Mouse (Mus musculus) cerebellum, postnatal 36 days (tissue): ENCODE data around the gene Xrcc1.
A peak's percentile ranks its signal among the peaks of the same experiment; 100 is the strongest.

Source experiments
- DNase-seq, 2 experiments: peaks; one replicate each; pipeline ENCODE4 v3.0.0; 2021 to 2022; ENCODE audit warnings: mixed read lengths in 2 of 2

Gene Xrcc1

DNA sequence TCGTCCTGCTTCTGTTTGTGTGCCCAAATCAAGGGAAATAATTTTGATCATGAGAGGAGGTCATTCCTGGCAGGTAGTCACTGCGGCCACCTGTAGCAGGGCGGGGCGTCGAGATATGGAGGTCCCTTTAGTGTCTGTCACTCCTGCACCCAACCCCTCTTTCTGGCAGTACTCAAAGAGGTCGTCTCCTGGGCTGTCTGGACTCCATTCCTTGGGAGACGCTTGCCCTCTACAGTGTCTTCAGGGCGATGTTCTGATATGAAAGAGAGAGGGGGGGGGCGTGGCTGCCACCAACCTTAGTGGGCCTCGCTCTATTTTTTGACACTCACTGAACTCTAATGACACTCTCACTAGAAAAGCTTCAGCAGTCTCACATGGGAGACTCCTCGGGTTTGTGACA, 16.5 kb upstream of the Xrcc1 start:
- no peak for DNase-seq

DNA sequence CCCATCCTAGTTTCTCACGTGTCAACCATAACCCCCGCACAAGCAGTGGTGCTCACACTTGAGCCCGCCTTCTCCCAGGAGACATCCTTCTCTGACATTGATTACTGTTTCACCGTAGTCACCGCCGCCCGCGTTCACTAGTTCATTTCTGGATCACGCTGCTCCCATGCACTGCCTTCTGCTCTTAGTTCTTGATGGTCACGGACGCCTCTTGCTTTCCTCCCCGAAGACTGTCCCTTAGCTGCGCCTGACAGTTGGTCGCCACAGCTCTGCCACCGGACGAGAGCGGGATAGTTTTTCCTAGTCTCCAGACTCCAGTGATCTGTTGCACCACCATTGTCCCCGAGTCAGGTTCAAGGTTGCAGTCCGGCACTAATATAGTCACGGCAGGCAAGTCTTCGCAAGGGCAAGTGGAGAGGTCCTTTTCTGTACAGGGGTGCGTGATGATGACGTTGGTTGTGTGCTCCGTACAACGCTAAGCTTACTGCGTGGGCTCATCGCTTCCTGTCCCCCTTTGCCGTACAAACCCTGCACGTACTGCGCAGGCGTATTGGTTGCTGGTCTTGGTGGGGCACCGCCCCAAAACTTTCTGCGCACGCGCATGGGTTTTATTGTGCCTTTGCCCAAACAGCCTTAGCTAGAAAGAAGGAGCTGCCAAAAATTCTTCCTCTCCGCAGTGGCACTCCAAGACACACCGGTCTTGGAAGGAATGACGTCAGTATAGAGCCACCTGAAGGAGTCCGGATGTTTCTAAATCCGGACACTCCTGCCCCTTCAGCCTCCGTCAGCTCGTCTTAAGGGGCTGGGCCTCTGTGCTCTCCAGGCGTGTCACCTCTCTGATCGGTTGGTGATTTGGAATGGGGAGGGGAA, 15.8 kb upstream of the Xrcc1 start, which contains the start of gene Irgq:
Irgq (plus strand) TSS at position 628 of the 870 bp plus-strand sequence.
- DNase-seq = peak; percentile 99

DNA sequence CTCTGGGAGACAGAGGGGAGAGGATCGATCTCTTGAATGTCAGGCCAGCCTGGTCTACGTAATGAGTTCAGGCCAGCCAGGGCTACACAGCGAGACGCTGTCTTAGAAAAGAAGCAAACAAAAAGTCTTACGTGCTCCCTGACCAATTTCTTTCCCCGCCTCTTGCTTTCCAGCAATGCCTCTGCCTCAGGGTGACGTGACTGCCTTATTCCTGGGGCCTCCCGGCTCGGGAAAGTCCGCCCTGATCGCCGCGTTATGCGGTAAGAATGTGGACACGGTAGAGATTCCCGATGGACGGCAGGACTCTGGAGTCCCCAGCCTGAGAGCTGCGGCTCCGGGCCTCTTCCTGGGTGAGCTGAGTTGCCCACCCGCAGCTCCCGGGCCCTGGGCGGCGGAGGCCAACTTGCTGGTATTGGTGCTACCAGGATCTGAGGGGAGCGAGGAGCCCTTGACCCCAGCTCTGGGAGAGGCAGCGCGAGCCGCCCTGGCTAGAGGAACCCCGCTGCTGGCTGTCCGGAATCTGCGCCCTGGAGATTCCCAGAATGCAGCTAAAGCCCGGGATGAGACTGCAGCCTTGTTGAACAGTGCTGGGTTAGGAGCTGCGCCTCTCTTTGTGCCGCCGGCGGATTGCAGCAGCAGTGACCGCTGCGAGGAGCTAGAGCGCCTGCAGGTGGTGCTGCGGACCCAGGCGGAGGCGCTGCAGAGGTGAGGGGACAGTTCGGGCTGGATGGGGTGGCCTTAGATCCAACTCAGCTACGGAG, 14.7 kb upstream of the Xrcc1 start:
- DNase-seq = peak; percentile 76 to 83

DNA sequence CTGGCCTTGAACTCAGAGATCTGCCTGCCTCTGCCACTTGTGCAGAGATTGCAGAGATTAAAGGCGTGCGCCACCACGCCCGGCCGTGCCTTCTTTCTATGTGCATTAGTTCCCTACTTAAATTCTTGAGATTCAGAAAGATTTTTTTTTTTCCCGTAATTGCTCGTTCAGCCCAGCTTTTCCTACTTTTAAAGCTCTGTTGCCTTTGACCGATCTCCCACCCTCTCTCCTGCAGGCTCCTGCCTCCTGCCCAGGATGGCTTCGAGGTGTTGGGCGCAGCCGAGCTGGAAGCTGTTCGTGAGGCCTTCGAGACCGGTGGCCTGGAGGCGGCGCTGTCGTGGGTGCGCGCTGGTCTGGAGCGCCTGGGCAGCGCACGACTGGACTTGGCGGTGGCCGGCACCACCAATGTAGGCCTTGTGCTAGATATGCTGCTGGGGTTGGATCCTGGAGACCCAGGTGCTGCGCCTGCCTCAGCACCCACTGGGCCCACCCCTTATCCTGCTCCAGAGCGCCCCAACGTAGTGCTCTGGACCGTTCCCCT, 13.0 kb upstream of the Xrcc1 start:
- DNase-seq = no peak

DNA sequence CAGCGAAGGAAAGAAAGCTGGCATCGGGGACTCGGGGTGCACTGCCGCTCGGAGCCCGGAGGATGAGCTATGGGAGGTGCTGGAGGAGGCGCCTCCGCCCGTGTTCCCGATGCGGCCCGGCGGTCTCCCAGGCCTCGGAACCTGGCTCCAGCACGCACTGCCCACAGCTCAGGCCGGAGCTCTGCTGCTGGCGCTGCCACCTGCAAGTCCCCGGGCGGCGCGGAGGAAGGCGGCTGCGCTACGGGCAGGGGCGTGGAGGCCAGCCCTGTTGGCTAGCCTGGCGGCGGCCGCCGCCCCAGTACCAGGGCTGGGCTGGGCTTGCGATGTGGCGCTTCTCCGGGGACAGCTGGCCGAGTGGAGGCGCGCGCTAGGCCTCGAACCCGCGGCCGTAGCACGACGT, 12.3 kb upstream of the Xrcc1 start:
- DNase-seq = no peak

DNA sequence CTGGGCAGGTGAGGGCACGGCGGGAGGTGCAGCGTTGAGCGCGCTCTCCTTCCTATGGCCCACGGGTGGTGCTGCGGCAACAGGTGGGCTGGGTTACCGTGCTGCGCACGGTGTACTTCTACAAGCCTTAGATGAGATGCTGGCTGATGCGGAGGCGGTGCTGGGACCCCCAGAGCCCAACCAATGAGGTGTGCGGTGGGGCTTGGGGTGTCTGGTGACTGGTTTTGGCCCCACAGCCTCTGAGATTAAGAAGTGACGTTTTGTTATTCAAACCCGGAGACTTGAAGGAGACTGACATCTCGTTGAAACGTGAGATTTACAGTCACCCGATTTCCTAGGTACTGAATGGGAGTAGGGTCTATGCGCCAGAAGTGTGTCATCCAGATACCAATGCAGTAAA, 11.8 kb upstream of the Xrcc1 start:
- no peak for DNase-seq

DNA sequence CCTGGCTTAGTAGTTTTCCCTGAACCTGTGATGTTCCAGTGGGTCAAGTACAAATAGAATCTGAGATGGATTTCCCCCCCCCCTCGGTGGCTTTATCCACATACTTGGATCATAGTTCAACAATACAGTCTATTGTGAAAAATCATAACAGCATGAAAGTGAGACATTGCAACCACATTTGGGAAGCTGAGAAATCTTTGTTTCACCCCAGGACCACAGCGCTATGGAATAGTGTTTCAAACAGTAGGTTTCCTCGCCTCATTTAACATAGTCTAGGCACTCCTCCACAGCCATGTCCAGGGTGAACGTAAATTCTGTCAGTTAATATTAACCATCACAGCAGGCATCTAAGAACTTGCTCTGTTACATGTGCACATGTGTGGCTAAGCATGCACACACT, 9.0 kb upstream of the Xrcc1 start:
- no peak for DNase-seq

DNA sequence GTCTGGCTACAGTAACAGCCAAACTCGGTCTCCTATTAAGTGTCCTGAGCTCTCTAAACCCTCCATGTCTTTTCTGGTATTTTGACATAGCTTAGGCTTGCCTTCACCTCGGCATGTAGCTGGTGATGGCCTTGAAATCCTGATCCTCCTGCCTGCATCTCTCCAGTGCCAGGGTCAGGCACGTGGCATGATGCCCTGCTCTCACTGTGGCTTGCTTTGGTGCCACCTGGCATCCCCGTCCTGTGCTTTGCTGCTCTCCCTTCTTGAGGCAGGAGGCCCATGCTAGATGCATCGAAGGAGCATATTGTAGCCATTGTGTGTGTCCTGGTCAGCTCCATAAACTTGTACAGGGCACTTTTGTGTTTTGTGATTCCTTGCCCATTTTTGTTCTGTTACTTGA, 8.5 kb upstream of the Xrcc1 start:
- DNase-seq = peak; percentile 79 to 82

DNA sequence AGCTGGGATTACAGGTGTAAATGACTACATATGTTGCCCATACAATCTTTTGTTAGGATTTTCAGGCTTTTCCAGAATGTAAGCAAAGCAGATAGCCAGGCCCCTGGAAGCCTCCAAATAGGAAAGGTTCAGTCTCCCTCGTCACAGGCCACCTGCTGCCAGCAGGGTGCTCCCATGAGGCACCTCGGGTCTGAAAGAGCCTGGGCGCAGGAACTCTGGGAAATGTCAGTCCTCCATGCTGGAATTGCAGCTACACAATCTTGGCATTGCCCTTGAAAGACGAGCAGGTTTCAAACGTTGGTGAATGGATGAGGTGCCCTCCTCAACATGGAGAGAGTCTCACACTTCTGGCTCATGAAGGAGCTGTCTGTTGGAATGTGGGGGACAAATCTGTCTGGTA, 7.9 kb upstream of the Xrcc1 start:
- no peak for DNase-seq

DNA sequence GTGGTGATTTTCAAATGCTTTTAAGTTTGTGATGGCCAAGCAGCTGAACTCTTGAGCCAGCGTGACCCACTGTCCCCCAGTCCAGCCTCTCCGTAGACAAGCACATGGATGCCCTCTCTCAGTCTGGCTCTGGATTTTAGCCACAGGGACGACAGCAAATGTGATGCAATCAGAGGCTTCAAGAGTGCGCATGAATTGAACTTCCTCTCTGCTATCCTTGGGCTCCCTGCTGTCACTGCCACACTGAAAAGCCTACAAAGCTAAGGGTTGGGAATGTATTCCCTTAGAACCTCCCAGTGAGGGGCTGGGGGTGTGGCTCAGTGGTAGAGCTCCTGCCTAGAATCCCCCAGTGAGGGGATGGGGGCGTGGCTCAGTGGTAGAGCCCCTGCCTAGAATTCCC, 7.4 kb upstream of the Xrcc1 start:
- DNase-seq = no peak

DNA sequence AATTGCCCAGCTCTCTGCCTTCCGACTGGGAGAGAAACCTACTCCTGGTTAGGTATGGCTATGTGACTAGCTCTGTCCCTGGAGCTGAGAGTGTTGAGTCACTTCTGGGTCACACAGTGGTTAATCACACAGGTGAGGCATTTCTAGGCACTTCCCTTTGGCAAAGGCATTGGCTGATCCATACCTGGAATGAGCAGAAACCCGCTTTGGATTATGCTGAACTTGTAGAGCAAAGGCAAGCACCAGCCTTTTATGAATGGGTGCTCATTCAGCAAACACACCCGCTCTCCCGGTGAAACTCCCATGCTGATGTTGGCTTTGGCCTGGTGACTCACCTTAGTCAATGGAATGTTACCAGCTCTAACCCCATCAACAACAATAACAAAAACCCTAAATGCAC, 6.4 kb upstream of the Xrcc1 start:
- DNase-seq = no peak

DNA sequence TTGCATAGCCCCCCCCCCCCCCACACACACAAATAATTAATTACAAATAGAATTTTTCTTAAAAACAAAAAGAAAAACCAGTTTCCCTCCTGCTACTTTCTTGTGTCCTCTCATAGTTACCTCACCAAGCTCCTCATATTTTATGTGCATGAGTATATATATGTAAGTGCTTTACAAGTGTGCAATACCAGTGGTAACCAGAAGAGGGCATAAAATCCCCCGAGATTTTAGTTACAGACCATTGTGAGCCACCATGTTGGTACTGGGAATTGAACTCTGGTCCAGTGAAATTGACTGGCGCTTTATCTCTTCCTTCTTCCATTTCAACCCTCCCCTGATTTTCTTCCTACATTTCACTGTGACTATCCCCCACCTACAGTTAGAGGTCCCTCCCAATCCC, 1.6 kb upstream of the Xrcc1 start:
- DNase-seq = no peak

DNA sequence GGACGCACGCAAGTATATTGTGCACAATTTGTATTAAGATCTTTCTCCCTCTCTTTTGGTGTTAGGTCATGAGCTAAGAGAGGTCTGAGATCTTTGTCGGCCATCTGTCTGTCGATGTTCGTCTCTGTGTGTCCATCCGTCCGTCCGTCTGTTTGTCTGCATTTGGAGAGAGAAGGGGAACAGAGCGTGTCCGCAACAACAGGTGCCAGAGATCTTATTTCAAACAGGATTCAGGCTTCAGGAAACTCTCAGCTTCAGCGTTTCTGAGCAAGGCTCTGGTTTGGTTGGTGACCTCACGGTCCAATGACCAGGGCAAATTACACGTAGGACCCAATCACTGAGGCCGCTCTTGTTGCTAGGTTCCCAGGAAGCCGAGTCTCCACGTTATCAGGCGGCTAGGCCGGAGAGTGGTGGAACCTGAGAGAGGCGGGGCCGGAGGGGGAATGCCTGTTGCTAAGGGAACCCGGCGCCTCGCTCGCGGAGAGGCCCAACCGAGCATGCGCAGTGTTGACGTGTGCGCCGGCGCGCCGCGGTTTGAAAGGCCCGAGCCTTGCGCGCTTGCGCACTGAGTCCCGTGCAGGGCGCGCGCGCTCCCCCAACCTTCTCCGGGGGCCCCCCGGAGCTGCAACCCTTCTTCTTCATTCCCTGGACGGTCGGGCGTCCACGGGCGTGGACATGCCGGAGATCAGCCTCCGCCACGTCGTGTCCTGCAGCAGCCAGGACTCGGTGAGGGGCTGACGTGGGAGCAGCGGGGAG, 723 bp downstream of the Xrcc1 start:
- DNase-seq = peak; percentile 98 to 99

DNA sequence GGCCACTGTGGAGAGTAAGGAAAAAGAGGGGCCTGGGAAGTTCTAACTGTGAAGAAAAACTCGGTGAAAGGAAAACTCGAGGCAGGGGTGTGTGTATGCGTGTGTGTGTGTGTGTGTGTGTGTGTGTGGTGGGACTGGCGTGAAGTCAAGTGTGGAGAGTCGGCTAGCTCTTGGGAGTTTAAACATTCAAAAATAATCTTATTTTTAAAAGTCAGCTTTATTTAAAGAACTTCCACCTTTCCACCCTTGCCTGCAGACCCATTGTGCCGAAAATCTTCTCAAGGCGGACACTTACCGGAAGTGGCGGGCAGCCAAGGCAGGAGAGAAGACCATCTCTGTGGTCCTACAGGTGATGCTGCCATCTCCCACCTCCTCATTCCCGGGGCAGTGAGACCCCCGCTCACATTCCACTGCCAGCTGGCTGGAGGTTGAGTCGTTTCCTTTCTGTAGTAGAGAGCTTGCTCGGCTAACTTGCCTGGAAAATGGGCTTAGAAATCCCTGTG, 1.5 kb downstream of the Xrcc1 start:
- DNase-seq = peak in 1 of 2 experiments; percentile 26

DNA sequence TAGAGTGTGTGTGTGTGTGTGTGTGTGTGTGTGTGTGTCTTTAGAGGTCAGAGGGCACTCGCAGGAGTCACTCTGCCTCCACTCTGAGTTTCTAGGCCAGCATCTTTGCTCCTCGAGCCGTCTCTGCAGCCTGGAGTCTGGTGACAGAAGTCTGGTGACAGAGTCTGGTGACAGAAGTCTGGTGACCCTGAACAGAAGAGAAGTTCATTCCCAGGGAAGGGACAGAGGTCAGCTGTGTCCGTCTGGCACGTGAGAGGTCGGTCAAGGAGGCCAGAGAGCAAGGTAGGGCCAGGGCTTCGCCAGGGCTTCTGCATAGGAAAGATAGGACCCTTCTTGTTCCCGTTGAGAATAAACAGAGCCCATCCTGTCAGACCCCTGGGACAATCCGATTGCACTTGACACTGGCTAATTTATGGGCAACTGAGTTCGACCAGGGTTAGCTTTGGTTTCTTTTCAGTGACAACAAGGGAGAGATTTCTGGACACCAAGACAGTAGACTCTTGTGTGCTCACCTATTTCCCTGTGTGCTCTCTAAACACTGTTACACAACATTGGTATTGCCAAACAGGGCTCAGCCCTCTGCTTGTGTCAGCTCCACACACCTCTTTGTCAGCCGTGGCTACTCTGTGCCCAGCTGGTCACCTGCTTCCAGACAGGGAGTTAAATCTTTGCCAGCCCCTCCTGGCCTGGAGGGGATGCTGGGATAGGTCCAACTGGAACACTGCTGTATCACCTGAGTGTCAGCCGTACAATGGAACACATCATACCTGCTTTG, 6.1 kb downstream of the Xrcc1 start:
- no peak for DNase-seq

DNA sequence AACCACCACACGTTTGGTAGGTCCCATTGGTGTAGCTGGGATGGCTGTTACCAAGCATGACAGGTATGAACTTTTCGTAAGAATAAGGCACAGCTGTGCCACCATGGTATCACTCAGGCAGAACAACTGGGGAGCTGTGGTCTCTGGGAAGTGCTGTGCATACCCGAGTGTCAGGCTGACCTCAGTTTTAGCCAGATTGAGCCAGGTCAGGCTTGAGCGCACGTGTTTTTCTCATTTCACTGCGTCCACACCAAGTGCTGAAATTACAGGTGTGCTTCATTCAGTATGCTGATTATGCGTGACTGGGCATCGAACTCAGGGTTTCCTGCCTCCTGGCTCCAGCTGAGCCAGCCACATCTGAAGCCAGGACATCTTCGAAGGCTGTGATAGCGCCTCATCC, 9.7 kb downstream of the Xrcc1 start:
- no peak for DNase-seq

DNA sequence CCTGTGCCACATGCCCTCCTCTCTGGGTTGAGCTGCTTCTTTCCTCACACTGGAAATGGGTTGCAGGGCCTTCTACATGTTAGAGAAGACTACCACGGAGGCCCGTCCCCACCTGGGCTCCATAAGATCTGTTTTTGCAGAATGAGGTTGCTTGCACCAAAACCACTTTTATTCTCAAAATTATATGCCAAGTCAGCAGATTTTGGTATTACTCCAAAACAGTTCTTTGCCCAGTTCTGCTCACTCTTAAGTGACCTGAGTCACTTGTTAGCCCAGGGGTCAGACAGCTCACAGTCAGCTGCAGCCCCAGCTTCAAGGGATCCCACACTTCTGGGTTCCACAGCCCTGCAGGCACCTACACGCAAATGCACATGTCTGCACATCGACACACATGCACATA, 15.4 kb downstream of the Xrcc1 start:
- DNase-seq = no peak

DNA sequence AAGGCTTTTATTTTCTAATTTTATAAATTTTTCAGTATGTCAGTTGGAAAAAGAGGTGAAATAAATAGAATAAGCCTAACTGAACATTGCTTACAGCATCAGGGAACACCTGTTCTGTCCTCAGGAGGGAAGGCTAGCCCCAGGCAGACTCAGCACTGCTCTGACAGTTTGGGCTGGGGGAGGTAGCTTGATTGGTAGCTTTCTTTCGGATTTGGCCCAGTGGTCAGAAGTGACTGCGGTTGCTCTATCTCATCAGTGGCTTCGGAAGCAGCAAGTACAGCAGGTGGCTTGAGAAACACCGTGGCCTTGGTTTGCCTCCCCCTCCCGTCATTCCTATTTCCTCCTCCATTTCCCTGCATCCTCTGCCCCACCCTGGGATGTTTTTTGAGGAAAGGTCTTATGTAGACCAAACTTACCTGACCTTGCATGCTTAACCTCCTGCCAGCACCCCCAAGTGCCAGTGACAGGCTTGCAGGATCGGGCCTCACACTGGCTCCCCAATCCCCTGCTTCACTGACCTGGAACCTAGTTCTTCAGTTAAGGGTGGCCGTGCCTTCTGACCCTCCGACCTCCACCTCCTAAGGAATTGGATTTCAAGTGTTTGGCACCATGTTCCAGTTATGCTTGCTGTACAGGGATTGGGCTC, 17.2 kb downstream of the Xrcc1 start:
- no peak for DNase-seq

DNA sequence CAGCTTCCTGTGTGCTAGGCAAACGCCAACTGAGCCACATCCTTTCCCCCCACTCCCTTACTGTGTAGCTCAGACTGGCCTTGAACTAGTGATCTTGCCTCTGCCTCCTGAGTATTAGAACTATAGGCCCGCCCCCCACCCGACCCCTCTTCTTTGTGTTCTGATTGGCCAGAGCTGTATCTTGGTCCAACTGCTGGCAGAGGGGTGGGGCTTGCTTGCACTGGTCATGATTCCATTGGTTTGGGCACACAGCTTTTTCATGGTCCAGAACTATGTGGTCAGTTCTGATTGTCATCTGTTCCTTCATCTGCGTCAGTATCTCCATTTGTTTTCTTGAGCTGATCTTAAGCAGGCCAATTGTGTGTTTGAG, 17.7 kb downstream of the Xrcc1 start:
- DNase-seq = no peak

DNA sequence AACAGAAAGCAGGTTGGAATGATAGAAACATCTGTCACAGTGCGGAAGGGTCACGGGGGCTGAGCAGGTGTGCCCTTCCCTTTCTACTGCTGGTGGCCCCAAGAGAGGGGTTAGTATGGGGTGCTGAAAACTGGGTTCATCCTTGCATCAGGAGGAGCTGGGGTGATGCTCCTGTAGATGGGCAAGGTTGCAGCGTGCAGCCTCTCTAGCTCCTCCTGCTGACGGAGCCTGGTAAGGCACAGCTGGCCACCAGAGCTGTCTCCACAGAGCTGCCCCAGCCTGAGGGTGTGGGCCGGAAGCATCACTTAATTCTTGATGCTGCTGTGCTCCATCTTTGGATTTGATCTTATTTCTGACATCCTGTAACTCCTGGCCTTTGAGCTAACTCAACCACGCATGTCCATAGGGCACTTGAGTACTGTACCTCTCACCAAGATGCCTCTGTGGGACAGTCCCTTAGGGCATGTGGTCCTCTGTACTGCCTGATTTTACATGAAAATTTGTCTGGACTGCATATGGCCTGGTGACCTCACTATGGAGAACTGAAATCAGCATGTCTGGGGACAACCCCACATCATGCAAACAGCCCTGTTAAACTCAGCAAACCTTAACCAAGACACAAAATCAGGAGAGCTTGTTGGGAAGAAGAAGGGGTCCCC, 18.6 kb downstream of the Xrcc1 start:
- peak; percentile 82 for DNase-seq

DNA sequence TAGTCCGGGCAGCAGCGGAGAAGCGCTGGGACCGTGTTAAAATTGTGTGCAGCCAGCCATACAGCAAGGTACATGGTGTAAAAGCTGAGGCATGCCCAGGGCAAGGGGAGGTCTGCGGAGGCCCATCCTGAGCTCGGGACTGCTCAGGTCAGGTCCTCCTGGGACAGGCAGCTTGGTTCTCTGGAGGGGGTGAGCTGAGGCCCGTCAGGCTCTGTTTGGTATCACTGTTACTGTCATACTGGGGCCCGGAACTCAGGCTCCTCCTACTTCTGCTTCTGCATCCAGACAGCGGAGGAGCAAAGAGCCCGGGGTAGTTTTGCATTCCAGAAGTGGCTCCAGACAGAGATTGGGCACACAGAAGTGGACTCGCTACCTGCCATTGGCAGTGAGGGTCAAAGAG, 19.5 kb downstream of the Xrcc1 start:
- DNase-seq = no peak
